Mouse (Mus musculus) ES-E14 (cell line): ENCODE data around the gene Shroom3.

Source experiments
- HCFC1 ChIP-seq: IDR thresholded peaks from 2 replicates; pipeline ENCODE4 v1.6.1; 2012; ENCODE audit warnings: low read length, inconsistent platforms, borderline replicate concordance; ENCODE audit not compliant: insufficient read depth
- MAFK ChIP-seq: IDR thresholded peaks from 2 replicates; pipeline ENCODE4 v1.6.1; 2014; ENCODE audit warnings: mild to moderate bottlenecking, low read depth, low read length, inconsistent platforms; ENCODE audit not compliant: insufficient read depth
- ZNF384 ChIP-seq: IDR thresholded peaks from 2 replicates; pipeline ENCODE4 v1.6.1; 2012; ENCODE audit warnings: low read depth, low read length, inconsistent platforms

- TF ChIP-seq MAFK (no peak), ZNF384 (no peak), HCFC1 (no peak)
Observed at GRCm38 (mm10) chr5:92918866-92919265, 235.6 kb downstream of the Shroom3 start.
